Mouse (Mus musculus): ENCODE measurements around the gene B4galt5.

The B4galt5 gene

DNA sequence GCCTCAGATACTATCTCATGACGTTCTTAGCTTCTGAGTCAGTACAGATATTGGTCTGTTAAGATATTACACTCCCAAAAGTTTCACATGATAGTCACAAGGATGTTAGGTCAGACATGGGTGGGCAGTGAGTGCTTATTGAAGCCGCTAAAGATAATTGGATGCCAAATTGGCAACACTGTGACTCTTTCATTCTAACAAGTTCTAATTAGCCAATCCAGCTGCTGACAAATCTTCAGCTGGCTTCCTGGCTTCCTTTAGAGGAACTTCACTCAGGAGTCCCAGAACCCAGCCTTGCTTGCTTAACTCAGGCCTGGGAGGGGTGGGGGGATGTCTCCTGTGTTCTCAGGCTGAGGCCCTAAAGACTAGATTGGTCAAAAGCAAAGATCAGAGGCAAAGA is 9.5 kb upstream of the B4galt5 start:
- DNase-seq (ENCODE audit: low spot score) = no peak

DNA sequence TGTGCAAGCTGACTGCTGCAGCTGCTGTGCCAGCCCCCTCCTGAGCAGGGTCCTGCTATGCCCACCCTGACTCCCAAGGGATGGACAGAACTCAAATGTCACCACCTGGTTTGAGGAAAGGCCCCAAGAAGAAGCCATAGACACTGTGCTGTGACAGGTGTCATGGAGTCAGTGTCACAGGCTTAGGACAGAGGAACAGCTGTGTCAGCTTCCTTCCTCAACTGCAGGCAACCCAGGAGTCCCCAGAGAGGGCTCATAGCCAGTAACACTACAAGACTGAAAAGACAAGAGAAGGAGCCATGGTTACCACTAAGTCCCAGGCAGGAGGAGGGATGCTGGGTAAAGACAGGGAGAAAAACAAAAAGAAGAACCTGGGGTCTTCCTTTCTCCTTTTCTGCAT is 7.9 kb upstream of the B4galt5 start:
- DNase-seq (ENCODE audit: low spot score) = no peak

DNA sequence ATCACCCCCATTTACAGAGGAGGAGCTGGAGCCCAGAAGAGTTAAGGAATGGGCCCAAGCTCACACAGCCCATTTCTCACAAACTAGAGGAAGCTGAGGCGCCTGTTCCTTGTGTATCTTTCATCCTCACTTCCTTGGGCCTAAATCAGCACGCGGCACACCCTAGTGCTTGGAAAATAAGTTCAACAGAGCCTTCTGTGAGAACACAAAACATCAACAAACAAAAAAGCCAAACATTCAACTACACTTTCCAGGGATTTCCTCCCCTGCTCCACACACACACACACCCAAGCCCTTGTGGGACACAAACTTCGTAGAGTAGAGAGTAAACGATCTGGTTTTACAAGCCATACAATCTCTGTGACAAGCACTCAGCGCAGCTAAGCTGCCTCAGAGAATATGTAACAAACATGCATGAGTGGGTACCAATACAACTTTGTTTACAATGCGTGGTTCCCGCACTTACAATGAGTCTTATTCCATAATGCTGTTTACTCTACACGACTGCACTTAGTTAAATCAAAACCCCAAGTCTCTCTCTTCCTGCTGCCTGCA is 5.7 kb upstream of the B4galt5 start:
- no peak for DNase-seq (ENCODE audit: low spot score)

DNA sequence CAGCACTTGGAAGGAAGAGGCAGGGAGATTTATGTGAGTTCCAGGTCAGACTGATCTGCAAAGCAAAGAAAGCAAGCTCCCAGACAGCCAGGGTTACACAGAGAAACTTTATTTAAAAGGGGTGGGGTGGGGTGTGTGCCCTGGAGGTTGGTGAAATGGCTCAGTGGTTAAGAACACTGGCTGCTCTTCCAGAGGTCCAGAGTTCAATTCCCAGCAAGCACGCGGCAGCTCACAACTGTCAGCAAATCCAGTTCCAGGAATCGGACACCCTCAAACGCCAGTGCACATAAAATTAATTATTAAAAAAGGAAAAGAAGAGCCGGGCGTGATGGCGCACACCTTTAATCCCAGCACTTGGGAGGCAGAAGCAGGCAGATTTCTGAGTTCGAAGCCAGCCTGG is 5.1 kb upstream of the B4galt5 start:
- DNase-seq (ENCODE audit: low spot score) = no peak

DNA sequence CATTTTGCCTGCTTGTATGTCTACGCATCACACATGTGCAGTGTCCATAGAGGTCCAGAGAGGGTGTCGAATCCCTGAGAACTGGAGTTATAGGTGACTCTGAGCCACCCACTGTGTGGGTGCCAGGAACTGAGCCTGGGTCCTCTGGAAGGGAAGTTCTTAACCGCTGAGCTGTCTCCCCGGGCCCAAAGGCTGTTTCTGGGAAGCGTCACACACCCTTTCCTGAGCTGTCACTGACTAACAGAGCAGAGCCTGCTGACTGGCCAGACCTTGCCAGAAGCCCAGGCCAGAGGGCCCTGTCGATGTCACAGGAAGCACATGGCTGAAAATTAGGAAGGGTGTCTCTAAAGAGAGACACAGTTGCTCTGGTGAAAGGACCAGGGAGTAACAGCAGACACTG is 3.5 kb upstream of the B4galt5 start:
- DNase-seq (ENCODE audit: low spot score) = no peak

DNA sequence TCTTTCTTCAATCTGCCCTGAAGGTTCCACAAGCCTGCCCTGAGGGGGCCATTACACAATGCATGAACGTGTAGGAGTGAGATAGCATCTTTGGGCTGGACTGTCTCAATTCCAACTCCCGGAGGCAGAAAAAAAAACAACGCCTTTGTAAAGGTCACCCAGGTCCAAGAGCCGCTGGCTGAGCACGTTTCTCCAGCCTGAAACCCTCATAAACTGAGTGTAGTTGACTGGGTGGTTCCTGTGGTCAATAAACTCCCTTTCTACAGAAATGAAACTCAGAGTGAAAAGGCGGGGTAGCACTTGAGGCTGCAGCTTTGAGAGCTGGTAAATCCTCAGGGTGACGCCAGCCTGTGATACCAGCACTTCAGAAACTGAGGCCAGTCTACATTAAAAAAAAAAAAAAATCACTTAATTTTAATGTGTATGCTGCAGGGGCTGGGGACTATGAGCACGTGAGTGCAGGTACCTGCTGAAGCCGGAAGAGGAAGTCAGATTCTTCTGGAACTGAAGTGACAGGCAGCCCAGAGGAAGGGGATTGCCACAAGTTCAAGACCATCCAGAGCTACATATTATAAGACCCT is 2.5 kb upstream of the B4galt5 start:
- no peak for DNase-seq (ENCODE audit: low spot score)

DNA sequence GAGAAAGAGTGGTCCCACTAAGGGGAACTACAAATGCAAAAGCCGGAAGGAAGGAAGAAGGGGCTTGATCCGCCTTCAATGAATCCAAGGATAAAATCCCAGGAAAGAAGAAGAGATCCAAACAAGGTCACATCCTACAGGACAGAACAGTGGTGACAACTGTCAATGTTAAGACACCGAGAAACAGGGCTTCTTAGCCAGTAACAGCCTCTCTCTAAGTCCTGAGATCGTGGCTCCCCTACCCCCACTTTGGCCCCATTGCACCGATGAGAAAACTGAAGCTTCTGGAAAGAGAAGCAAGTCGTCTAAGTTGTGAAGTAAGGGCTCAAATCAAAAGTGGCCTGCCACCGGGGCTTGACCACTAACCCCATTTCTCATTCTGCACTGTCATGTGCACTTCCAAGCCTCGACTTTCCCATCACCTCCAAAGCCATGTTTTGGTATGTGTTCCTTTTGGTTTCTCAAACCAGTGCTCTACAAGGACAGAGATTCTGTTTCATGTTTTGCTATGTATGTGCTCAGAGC is 1.2 kb upstream of the B4galt5 start:
- no peak for DNase-seq (ENCODE audit: low spot score)

DNA sequence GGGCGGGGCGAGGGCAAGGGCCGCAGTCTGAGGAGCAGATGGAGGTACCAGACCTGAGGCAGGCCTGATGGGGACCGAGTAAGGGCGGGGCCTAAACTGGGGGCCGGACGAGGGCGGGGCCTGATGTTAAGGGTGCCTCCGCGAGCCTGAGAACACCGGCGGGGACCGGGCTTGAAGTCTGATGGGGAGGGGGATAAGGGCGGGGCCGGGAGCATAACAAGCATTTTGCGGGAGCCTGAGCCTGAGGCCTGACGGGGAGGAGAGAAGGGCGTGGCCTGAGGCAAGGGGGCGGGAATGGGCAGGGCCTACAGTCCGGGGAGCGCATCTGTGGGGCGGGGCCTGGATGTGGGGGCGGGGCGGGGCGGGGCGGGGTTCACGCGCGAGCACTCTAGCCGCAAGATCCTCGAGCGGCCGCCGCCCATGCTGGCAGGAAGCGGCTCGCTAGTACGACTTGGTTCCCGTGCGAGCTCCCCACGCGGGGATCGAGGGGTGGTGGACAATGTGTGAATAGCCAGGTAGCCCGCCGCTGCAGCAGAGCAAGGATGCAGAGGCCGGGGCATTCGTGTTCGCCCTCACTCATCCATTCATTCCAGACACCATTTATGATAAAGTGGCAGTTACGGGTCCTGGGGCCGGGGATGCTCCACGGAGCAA is 427 bp upstream of the B4galt5 start:
- peak; percentile 76 for DNase-seq (ENCODE audit: low spot score)

DNA sequence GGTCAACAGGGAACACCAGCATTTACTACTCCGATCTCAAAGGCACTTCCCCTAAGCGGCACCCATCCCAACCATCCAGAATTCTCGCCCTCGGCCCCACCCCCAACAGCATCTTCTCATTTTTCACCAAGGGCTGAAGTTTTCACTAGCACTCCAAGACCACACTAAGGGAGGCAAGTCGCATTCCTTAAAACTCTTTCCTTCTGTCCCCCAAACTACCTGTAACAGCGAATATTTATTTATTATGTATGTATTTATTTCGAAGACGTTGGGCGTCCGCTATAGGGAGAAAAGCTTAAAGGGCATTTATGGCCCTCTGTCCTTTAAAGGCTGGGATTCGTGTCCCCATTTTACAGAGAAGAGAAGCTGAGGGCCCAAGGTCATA is 1.0 kb downstream of the B4galt5 start:
- no peak for DNase-seq (ENCODE audit: low spot score)

DNA sequence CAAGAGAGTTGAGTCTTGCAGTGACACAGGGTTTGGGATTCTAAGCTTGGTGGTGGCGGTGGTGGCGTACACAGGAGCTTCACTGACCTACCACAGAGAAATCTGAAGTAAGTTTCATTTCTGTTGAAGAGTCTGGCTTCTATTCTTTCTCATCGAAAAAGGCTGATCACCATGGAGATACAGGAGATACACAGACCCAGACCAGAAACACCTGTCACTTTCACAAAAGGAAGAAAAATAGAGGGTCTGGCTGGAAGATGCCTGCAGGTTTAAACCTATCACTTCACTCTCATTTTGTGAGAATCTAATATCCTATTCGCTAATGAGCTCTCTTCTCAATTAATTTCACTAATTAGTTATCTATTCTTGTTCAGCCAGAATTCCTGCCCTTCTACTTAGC is 1.6 kb downstream of the B4galt5 start:
- DNase-seq (ENCODE audit: low spot score) = no peak

DNA sequence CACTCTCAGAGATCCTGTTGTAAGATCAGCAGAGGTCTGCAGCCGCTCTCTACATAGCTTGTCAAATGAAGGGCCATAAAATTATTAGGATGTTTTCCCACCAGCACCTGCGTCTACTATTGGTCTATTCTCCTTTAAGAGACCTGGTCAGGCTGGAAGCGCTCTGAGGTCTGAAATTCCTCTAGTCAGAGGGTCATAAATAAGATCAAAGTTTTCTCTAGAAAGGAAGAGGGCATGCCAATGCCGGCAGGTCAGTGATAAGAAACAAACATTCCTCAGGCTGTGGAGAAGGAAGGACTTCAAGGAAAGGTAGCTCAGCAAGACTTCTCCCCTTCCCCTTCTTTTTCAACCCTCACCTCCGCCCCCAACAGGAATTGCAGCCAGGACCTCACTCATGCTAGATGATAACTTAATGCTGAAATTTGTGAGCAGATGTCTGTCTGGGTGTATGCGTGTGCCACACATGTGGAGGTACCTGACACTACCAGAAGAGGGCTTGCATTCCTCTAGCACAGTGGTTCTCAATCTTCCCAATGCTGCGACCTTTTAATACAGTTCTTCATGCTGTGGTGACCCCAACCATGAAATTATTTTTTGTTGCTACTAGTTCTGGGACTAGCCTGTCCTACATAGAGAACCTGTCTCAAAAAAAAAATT is 3.3 kb downstream of the B4galt5 start:
- no peak for DNase-seq (ENCODE audit: low spot score)

DNA sequence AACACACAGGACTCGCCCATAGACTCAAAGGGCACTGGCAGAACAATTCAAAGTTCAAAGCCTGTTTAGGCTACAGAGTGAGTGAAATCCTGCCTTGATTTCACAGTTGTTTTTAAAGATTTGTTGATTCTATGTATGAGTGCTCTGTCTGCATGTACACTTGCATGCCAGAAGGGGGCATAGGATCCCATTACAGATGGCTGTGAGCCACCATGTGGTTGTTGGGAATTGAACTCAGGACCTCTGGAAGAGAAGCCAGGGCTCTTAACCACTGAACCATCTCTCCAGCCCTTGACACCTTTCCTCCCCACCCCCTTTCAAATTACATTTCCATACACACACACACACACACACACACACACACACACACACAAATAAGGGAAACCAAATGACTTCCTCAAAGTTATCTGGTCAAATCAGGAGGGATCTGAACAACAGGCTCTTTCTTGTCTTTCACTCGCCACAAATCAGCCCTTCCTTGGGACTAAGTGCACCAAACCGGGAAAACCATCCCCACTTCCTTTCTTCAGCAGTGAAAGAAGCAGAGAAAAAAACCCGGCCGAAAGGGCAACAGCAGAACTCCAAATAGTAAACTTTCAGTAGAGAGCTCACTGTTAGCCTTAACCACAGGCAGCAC is 4.0 kb downstream of the B4galt5 start:
- no peak for DNase-seq (ENCODE audit: low spot score)

DNA sequence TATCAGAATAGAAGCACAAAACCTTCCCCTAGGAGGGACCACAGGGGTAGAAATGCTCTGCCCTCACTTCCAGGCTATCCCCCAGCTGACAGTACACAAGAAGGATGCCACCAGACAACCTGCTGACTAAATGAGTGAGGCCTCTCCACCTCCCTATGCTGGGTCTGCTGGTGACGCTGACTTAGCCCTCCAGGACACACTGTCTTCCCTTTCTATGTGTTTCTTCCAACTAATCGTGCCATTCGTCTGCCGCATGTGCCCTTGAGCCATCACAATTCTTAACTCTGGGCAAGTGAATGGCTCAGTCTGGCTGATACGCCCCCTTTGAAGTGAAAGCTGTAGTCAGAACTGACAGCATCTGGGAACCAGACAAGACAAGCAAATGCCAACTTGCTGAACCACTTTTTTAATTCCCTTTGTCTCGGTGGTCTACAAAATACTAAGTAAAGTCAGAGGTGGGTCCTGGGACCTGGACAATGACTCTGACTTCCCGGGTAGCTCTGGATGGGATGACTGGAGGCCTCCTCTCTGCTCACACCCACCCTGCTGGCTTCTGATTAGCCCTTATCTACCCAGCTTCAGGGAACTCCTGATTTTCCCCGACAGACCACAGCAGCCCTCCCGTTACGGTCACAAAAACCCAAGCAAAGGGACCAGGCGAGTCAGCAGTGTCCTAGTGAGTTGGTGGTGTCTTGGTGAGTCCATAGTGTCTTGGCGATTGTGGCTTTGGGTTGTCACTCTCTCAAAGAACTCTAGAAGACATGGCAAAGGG is 5.4 kb downstream of the B4galt5 start:
- DNase-seq (ENCODE audit: low spot score) = no peak

DNA sequence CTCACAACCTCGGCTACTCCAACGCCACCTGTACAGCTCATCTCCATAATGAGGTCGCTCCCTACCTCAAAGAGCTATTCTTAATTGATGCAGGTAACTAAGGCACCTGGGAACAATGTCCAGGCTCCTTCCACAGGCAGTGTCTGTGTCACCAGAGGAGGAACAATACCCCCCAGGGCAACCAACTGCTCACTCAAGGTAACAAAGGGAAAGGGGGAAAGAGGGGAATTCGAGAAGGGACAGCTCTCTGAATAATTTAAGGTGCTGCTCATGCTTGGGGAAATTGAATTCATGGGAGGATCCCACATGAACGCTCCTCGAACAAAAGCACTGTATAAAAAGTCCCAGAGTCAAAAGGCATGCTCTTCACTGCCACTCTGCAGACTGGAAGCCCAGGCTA is 6.1 kb downstream of the B4galt5 start:
- no peak for DNase-seq (ENCODE audit: low spot score)

DNA sequence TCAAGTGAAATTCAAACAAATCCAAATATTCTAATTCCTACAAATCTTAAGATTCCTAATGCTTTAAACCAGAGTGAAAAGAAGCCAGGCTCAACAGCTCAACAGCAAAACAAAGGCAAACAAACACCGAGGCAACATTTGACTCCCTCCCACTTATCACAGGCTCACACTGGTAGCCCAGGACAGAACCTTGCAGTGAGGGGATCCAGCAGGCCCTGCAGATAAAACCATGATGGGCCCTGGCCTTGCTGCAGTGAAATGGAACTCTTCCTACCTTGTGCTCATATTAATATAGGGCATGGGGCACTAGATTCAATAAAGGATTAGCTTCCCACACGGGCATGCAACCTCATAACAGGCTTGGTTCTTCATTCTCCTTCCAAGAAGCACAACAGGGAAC is 11.4 kb downstream of the B4galt5 start:
- DNase-seq (ENCODE audit: low spot score) = no peak

DNA sequence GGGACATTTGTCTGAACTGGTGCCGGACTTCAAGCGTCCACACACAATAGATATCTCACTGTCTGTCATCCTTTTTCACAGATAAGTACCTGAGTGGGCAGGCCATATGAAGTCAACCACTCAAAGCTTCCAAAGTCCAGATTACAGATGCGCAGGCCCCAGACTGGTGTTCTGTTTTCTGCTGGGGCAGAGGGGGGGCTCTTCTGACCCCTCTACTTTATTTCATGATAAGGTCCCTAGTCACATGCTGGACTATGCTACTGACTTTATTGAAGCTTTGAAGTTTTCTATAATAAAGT is 11.8 kb downstream of the B4galt5 start:
- no peak for DNase-seq (ENCODE audit: low spot score)

DNA sequence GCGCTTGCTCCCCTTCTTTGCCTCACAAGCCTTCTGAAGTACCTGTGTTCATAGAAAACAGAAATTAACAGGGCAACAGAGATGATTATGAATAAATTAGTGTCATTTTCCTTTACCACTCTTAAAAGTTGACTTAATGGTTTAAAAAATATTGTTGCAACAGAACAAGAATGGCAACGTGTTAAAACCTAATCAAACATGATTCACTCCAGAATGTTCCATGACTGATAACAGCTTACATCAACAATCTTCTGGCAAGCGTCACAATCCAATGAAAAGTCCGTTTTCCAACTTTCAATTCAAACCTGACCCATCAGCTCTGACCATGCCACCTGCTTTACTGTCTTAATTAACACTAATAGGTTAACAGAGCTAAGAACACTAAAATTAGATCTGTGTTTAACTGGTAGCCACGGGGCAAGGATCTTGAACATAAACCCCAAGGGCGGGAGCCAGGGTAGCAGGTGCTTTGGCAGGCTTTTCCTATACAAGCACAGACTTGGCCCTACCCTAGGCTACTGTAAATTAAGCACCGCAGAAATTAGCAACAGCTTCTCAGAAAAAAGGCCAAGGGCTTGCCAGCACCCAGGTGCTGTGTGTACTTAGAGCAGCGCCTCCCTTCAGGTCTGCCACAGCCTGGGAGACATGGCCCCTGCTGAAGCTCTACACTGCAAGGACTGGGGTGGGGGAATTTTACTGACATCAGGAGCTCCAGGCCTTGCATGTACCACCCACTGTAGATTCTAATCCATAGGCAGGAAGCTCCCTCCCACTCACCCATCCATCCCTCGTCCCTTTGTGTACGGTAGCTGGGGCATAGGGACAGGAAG is 12.4 kb downstream of the B4galt5 start:
- no peak for DNase-seq (ENCODE audit: low spot score)

DNA sequence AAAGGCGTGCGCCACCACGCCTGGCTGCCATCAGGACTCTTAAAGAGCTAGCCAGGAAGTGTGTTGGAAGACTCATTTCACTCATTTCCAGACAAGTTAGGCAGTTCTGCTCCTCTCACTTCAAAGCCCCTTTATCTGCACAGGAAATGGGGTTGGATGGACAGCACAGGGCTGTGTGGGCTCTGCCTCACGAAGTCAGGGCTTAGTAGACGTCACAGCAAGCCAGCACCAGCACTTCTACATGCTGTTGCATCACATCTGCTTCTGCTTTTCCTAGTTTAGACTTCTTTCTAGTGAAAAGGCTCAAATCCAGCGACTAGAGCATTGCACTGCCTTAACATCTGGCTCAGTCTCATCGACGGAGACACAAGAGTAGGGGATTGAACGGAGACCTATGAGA is 13.9 kb downstream of the B4galt5 start:
- no peak for DNase-seq (ENCODE audit: low spot score)

DNA sequence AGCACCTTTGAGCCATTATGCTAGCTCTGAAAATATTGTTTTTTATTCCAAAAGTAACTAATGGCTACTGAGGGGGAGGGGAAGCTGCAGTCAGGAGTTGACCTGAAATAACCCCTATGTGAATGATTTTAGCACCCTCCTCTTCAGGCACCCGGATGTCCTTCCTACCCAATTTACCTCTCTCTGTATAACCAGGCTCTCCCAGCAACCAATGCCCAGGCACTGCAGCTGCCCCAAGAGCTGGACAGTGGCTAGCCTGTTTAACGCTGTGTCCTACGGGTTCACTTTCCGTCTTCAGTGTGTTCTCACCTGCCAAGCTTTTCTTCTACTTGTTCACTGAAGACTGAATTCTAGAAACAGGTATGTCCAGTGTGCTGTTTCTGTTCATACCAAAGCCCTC is 14.7 kb downstream of the B4galt5 start:
- DNase-seq (ENCODE audit: low spot score) = no peak

DNA sequence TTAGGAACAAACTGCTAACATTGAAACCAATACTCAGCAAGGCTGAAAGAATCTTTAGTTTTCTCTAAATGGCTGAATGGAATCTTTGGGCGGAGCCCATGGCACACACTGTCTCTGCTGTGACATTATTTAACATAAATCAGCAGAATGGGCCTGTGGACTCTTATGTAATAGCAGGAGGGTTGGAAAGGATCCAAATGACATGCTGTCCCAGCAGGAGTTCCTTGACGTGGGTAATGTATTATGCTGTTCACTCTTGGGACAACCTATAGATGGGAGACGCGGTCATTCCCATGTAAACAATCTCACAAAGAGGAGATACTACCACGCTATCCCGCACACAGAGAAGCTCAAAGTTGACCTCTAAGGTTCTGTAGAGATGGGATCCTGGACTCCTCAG is 15.5 kb downstream of the B4galt5 start:
- no peak for DNase-seq (ENCODE audit: low spot score)

DNA sequence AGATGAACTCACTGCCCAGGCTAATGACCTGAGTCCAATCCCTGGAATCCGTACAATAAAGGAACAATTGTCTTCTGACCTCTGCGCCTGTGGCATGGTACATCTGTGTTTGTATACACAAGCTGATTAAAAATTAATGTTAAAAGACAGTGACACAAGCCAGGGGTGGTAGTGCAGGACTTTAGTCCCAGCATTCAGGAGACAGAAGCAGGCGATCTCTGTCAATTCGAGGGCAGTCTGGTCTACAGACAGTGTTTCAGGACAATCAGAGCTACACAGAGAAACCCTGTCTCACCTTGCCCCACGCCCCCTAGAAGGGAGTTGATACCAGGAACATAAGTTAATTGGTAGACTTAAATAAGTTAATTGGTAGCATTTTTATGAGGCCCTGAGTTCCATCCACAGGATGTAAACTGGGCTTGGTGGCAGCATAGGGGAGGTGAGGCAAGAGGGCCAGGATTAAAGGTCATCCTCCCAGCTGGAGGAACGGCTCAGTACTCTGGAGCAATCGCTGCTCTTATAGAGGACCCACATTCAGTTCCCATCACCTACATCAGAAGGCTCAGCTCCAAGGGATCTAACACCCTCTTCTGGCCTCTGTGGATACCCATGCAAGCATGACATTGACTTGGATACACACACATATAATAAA is 16.5 kb downstream of the B4galt5 start:
- no peak for DNase-seq (ENCODE audit: low spot score)

All from ovary, postnatal 10 days (tissue).